Comparison of ENCODE assay signal across 12 mouse cellular contexts in genomic region chr14:76118963-76119362, GRCm38 (mm10). TPM values are rescaled to one million over a fixed set of nuclear protein-coding genes. Genes with fewer than 3 reads are reported as not detected.
A peak's percentile ranks its signal among the peaks of the same experiment; 100 is the strongest.
DNase-seq lines count a peak whose midpoint lies in the region; TF ChIP-seq lines count a peak whose summit lies in the region.
"Had no signal": no experiment of that assay in that cellular context is flagged by ENCODE, and none has a peak within 500 bp of the region (broad histone marks: within the 10 kb centered on the region; RNA-seq: fewer than 3 reads in every experiment).

No protein-coding gene starts in this region.

- no peak for DNase-seq in gastrocnemius, adult 2 months
- DNase-seq in gastrocnemius, adult 8-10 months (ENCODE audit: low spot score in 2 of 2), result no peak
- peak; percentile 11 for DNase-seq in thymus, postnatal 4 days
- DNase-seq in thymus, postnatal 36 days, result no peak
- DNase-seq in induced T-regulatory cell, adult 2 months (ENCODE audit: low read depth), result peak; percentile 64
- no peak for DNase-seq in testis, postnatal 10 days (ENCODE audit: low spot score)
- no peak for DNase-seq in left cerebral cortex, postnatal 25 days (ENCODE audit: low spot score in 2 of 2)
- no peak for DNase-seq in cerebellum, postnatal 25 days
- DNase-seq: layer of hippocampus, adult 9-11 months had no signal

- H3K4me3 ChIP-seq in gastrocnemius, adult 2 months, result no peak overlapping the region
- H3K4me3 ChIP-seq: embryonic facial prominence, embryonic 13.5 days; heart, embryonic 15.5 days; limb, embryonic 15.5 days had no signal

- intact Hi-C loops in gastrocnemius, adult 2 months (cut with DNase I), result no loop called here
- intact Hi-C loops in left cerebral cortex, postnatal 25 days (cut with DNase I), result no loop called here

- TF ChIP-seq CTCF in gastrocnemius, adult 2 months (IDR thresholded peaks at IDR 0.05), result peak; percentile 20; the same call in 1 of the 2 replicates

- no peak overlapping the region for H3K27ac ChIP-seq in gastrocnemius, adult 2 months
- H3K27ac ChIP-seq: embryonic facial prominence, embryonic 13.5 days; heart, embryonic 15.5 days; limb, embryonic 15.5 days had no signal

RNA-seq across cellular contexts. Expression of gene Nufip1, which starts 8.3 kb away (rescaled TPM):
- total RNA-seq in gastrocnemius, adult 2 months (2021), result 1 to 10 TPM; 3.8 to 3.9 TPM
- total RNA-seq in gastrocnemius, adult 8-10 months (2022), result 1 to 10 TPM; 3.3 to 4.2 (median 3.7) TPM
- total RNA-seq in left cerebral cortex, postnatal 25 days (2021), result 1 to 10 TPM; 7.5 to 7.9 TPM

RNA-seq across cellular contexts. Expression of gene Gpalpp1, which starts 8.4 kb away (rescaled TPM):
- 1 to 10 TPM; 5.8 to 7.4 TPM for total RNA-seq in gastrocnemius, adult 2 months (2021)
- 1 to 10 TPM; 5.6 to 6.9 (median 6.3) TPM for total RNA-seq in gastrocnemius, adult 8-10 months (2022)
- 10 to 100 TPM; 21.9 to 22.5 TPM for total RNA-seq in left cerebral cortex, postnatal 25 days (2021)

Comparison
In these comparisons a context has a peak if more than half of its experiments do, and no peak if none do; other contexts are left out.
1. DNase-seq: peak in thymus, postnatal 4 days (single experiment) and induced T-regulatory cell, adult 2 months (single experiment); none in gastrocnemius, adult 2 months (single experiment), gastrocnemius, adult 8-10 months (0 of 2), thymus, postnatal 36 days (0 of 2), testis, postnatal 10 days (single experiment), left cerebral cortex, postnatal 25 days (0 of 2) and cerebellum, postnatal 25 days (0 of 2).